Mouse (Mus musculus) kidney, adult 2 months (tissue): ENCODE data around the gene Txndc8. TPM values are rescaled to one million over a fixed set of nuclear protein-coding genes. Genes with fewer than 3 reads are reported as not detected.

ENCODE experiments used
- DNase-seq: peaks from one replicate; pipeline ENCODE4 v3.0.0; 2021
- H3K27ac ChIP-seq: fragments of 200-500 bp; 2 replicates; pipeline ENCODE4 v1.5.1; 2012; ENCODE audit warnings: low read depth, low read length, control low read depth, inconsistent platforms; ENCODE audit not compliant: insufficient read depth
- H3K27me3 ChIP-seq: fragments of 200-500 bp; replicated peaks from 2 replicates; pipeline ENCODE4 v1.6.1; 2012; ENCODE audit warnings: mild to moderate bottlenecking, moderate library complexity, low read length, inconsistent platforms; ENCODE audit not compliant: control insufficient read depth, insufficient read depth
- H3K36me3 ChIP-seq: fragments of 200-500 bp; 2 replicates; pipeline ENCODE4 v1.6.1; 2012; ENCODE audit warnings: mild to moderate bottlenecking, moderate library complexity, low read length, inconsistent platforms; ENCODE audit not compliant: control insufficient read depth, insufficient read depth
- H3K4me1 ChIP-seq: fragments of 200-500 bp; 2 replicates; pipeline ENCODE4 v1.6.1; 2011; ENCODE audit warnings: low read length; ENCODE audit not compliant: control insufficient read depth, insufficient read depth
- H3K4me3 ChIP-seq: fragments of 200-500 bp; 2 replicates; pipeline ENCODE4 v1.5.1; 2011; ENCODE audit warnings: mild to moderate bottlenecking, low read depth, low read length, control low read depth; ENCODE audit not compliant: insufficient read depth
- CTCF ChIP-seq: fragments of 200-500 bp; conservative IDR thresholded peaks from 2 replicates; pipeline ENCODE4 v1.5.1; 2011; ENCODE audit warnings: low read depth, mild to moderate bottlenecking, control low read depth, low read length, moderate library complexity, mixed read lengths; ENCODE audit not compliant: insufficient read depth, insufficient read length
- POLR2A ChIP-seq: fragments of 200-500 bp; IDR thresholded peaks from one replicate; pipeline ENCODE4 v1.6.1; 2011; ENCODE audit warnings: low read depth, low read length, control low read depth
- WGBS: fragments of 180-500 bp; shearing (Covaris S2); methylation state at CpG from one replicate; pipeline ENCODE4 v1.1.7; 2018; 5-methylcytosine and 5-hydroxymethylcytosine counted together
- polyA plus RNA-seq: library from polyadenylated mRNA; depleted of rRNA; stranded (reverse); fragments of >200 nt; gene quantifications from 2 replicates; pipeline ENCODE4 v1.2.3, GENCODE M21; 2012; rRNA removed

Gene Txndc8
- polyA plus RNA-seq, 1 experiment, result not detected

DNA sequence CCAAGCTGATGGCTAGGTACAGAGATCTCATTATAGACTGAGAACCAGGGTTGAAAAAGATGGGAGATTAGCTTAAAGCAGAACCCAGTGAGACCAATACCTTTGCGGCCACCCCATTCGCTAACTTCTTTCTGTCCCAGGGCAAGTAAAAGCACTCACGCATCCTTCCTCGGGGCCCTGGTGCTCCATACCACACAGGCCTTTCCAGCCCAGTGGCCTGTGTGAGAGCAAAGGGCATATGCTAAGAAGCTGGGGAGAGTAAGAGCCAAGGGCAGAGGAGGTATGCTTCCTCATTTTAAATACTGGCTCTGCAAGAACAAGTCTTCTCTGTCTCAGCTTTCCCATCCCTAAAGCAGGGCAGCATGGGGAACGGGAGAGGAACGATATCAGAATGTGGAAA is 59.1 kb downstream of the Txndc8 start:
- TF ChIP-seq POLR2A (no peak), CTCF (no peak)
- Histone ChIP-seq H3K27ac (0 out of 2 replicates have a peak overlapping the region, but pooled peaks have one; percentile 17), H3K36me3 (peaks cover 10% of the 10 kb centered on the region), H3K4me3 (no peak overlapping the region), H3K27me3 (no peaks in the 10 kb centered on the region), H3K4me1 (peaks cover 31% of the 10 kb centered on the region)
- DNase-seq, result peak; percentile 81
- 41% methylated on average over 6 of the region's 6 CpGs for WGBS

DNA sequence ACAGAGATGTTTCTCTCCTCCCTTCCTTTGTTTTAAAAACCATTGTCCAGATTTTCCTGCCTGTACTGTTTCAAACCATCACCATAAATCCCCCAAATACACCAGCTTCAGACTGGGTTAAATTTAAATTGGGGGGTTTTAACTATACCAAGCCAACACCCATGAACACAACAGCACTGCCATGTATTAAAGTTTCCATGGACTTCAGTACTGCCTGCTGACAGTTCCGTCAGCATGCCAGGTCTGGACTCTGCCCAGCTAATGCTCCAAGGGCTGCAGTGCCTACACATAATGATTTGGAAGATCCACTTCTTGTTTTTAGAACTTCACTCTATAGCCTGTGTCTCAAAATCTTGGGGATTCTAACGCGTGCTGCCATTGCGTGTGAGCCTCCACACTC is 61.4 kb downstream of the Txndc8 start:
- TF ChIP-seq CTCF (no peak), POLR2A (no peak)
- Histone ChIP-seq H3K4me1 (peaks cover 24% of the 10 kb centered on the region), H3K27me3 (no peaks in the 10 kb centered on the region), H3K27ac (no peak overlapping the region), H3K36me3 (peaks cover 13% of the 10 kb centered on the region), H3K4me3 (no peak overlapping the region)
- peak; percentile 39 for DNase-seq
- WGBS, result 76% methylated on average over 4 of the region's 4 CpGs

DNA sequence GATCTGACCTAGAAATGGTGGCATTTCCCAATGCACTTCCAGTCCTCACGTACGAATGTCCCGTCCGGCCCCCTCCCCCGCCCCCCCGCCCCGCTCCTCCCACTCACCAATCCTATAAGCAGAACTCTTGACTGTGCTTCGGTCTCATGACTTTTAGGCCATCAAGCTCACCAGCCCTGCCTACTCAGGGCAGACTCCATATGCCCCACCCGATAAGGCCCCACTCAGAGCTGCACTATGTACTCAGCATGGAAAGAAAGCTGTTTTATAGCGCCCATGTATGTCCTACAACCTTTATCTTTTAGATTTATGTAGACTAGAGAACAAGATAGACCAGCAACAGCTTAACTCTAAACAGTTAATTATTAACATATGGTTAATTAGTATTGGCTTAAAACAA is 61.9 kb downstream of the Txndc8 start:
- DNase-seq, result no peak
- Histone ChIP-seq H3K27me3 (no peaks in the 10 kb centered on the region), H3K36me3 (peaks cover 13% of the 10 kb centered on the region), H3K27ac (no peak overlapping the region), H3K4me3 (no peak overlapping the region), H3K4me1 (peaks cover 23% of the 10 kb centered on the region)
- WGBS, result 51% methylated on average over 10 of the region's 10 CpGs
- no peak for TF ChIP-seq POLR2A
- no peak for TF ChIP-seq CTCF

DNA sequence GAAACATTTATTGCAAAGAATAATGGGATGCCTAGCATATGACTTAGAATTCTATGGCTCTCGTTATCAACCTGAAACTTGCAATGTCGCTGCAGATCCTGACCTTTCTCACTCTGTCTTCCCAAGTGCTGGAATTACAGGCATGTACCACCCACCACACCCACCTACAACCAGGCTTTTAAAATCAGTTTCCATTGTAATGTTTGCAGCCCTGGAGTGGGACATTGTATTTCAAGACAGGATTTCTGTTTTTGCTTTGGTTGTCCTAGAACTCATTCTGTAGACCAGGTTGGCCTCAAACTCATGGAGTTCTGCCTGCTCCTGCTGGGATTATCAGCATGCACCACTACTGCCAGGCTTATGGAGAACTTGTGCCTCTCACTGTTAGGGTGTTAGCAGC is 66.0 kb downstream of the Txndc8 start:
- DNase-seq, result no peak
- no peak overlapping the region for H3K27ac ChIP-seq
- WGBS, result 86% methylated on average over 2 of the region's 2 CpGs
- peaks cover 5% of the 10 kb centered on the region for H3K36me3 ChIP-seq
- no peak overlapping the region for H3K4me3 ChIP-seq
- TF ChIP-seq CTCF (no peak), POLR2A (no peak)
- H3K4me1 ChIP-seq, result peaks cover 10% of the 10 kb centered on the region; the same call in 1 of the 2 replicates
- H3K27me3 ChIP-seq, result no peaks in the 10 kb centered on the region

DNA sequence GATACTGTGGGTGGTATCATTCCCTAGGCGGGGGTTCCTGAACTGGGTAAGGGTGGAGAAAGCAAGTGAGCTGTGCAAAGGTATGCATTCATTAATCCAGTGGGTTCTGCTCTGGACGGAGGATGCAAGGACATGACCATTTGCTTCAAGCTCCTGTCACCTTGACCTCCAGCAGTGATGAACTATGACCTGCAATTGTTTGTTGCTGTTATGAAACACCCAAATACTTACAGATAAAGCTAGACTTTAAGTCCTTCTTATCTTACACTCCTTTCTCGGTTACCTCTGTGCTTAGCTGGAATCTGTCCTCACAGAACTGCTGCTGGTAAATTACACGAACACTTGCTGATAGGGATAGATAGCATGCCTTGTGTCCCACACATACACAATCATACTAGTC is 68.3 kb downstream of the Txndc8 start:
- WGBS, result 79% methylated on average over 4 of the region's 4 CpGs
- H3K27me3 ChIP-seq, result no peaks in the 10 kb centered on the region
- no peaks in the 10 kb centered on the region for H3K4me1 ChIP-seq
- no peak for TF ChIP-seq POLR2A
- no peak for TF ChIP-seq CTCF
- no peak overlapping the region for H3K4me3 ChIP-seq
- H3K27ac ChIP-seq, result no peak overlapping the region
- H3K36me3 ChIP-seq, result peaks cover 5% of the 10 kb centered on the region
- no peak for DNase-seq

DNA sequence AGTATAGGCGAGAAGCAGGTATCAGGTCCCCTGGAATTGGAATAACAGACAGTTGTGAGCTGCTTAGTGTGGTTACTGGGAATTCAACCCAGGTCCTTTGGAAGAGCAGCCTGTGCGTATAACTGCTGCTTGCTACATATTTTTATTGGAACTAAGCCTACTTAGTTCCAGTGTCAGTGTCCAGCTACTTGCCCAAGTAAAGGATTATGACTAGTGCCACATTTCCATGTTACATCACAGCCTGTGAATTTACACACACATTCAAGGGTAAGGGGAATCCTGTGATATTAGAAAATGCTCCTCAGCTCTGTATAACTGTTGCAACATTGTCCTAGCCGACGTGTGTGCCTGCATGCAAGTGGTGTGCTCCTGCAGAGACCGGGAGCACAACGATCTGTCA is 71.6 kb downstream of the Txndc8 start:
- H3K27ac ChIP-seq, result no peak overlapping the region

DNA sequence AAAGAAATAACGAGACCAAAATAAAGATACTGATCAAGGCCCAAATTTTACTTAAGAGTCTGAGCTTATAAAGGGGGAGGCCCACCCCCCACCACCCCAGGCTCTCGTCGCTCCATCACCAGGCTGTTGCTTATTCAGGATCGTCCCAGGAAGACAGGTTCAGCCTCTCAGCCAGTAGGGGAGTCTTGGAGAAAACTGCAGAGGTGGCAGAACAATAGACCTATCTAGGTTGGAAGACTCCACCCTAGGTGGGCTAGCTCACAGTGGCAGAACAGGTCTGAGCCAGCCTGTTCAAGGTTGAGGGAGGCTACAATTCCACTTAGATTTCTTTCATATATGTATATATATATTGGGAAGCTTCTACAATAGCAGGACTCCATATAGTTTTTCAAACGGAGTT is 74.7 kb downstream of the Txndc8 start:
- DNase-seq, result no peak
- Histone ChIP-seq H3K27ac (no peak overlapping the region), H3K4me3 (no peak overlapping the region), H3K36me3 (no peaks in the 10 kb centered on the region), H3K27me3 (no peaks in the 10 kb centered on the region), H3K4me1 (no peaks in the 10 kb centered on the region)
- TF ChIP-seq POLR2A (no peak), CTCF (no peak)
- 80% methylated on average over 5 of the region's 5 CpGs for whole genome bisulfite sequencing

More for the DNA sequence above, 71.6 kb downstream of the Txndc8 start:
- no peaks in the 10 kb centered on the region for H3K4me1 ChIP-seq
- DNase-seq, result no peak
- no peak for TF ChIP-seq POLR2A
- TF ChIP-seq CTCF, result no peak
- H3K4me3 ChIP-seq, result no peak overlapping the region
- 84% methylated on average over 6 of the region's 6 CpGs for WGBS
- no peaks in the 10 kb centered on the region for H3K27me3 ChIP-seq
- no peaks in the 10 kb centered on the region for H3K36me3 ChIP-seq

Other genes starting within 250 kb of the Txndc8 start
- 17.8 and 19.8 TPM in 2 replicates for gene D630039A03Rik, start 92.8 kb downstream of the Txndc8 start, polyA plus RNA-seq
- gene Txn1, start 52.7 kb downstream of the Txndc8 start, polyA plus RNA-seq, result 296 and 377 TPM in 2 replicates
- 8.9 and 10.6 TPM in 2 replicates for gene Svep1, start 197.7 kb upstream of the Txndc8 start, polyA plus RNA-seq